Mouse (Mus musculus): Measurements from ENCODE around the gene Utp6.

The Utp6 gene

DNA sequence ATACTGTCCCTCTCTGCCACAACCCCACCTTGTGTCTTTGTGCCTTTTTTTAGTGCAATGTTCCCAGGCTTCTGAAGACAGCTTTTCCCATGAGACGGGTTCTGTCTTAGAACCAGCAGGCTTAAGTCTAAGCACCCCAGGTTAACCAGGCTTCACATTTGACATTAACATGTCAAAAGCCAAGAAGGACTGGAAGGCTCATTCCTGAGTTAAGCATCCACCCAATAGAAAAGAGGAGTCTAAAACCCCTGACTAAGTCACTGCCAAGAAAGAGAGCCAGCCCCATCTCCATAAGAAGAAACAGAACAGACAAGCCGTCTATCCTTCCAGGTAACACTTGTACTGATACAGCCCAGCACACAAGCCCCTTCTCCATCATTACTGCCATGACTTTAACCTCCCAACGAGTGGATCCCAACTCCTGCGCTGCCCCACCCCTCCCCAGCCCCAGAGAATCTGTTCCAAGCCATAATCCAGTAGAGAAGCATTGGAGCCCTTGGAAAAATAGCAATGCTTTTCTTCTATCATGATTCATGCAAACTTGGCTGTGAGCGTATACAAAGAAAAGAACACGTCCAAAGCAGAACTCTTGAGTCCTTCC is 59.2 kb downstream of the Utp6 start:
- no peak overlapping the region for H3K4me3 ChIP-seq (replicated peaks; ENCODE audit: low read length)
- no peaks in the 10 kb centered on the region for H3K9me3 ChIP-seq (ENCODE audit: low read length)
- TF ChIP-seq POU5F1 (IDR thresholded peaks at IDR 0.05; ENCODE audit: borderline replicate concordance, low read length), result no peak
- no peak for TF ChIP-seq NANOG (IDR thresholded peaks at IDR 0.05; ENCODE audit: borderline replicate concordance, low read length)
- TF ChIP-seq CTCF (conservative IDR thresholded peaks at IDR 0.05; ENCODE audit: low read length), result no peak
- peaks cover 12% of the 10 kb centered on the region for H3K4me1 ChIP-seq (replicated peaks; ENCODE audit: low read depth, low read length)
- H3K27me3 ChIP-seq (ENCODE audit: insufficient read depth, low read length), result no peaks in the 10 kb centered on the region
- no peaks in the 10 kb centered on the region for H3K36me3 ChIP-seq (ENCODE audit: insufficient read depth, low read length)

DNA sequence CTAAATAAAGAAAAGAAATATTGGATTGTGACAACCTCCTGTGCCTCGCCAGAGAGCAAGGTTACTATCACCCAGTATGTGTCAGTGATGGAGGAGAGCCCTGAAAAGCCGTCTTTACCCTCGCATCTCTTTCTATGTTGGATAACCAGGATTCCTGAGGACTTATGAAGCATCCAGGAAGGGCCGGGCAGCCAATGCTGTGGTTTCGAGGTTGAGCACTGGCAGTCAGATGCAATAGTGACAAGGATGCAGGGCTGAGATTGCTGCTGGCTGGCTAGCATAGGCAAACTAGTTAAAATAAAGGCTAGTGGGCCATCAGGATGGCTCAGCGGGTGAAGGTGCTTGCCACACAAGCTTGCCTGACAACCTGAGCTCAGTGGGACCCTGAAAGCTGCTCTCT is 61.0 kb downstream of the Utp6 start:
- Histone ChIP-seq H3K27me3 (ENCODE audit: insufficient read depth, low read length) (no peaks in the 10 kb centered on the region), H3K4me1 (replicated peaks; ENCODE audit: low read depth, low read length) (peaks cover 12% of the 10 kb centered on the region), H3K36me3 (ENCODE audit: insufficient read depth, low read length) (no peaks in the 10 kb centered on the region), H3K4me3 (replicated peaks; ENCODE audit: low read length) (no peak overlapping the region), H3K9me3 (ENCODE audit: low read length) (no peaks in the 10 kb centered on the region)
- TF ChIP-seq NANOG (IDR thresholded peaks at IDR 0.05; ENCODE audit: borderline replicate concordance, low read length) (no peak), POU5F1 (IDR thresholded peaks at IDR 0.05; ENCODE audit: borderline replicate concordance, low read length) (no peak), CTCF (conservative IDR thresholded peaks at IDR 0.05; ENCODE audit: low read length) (no peak)

DNA sequence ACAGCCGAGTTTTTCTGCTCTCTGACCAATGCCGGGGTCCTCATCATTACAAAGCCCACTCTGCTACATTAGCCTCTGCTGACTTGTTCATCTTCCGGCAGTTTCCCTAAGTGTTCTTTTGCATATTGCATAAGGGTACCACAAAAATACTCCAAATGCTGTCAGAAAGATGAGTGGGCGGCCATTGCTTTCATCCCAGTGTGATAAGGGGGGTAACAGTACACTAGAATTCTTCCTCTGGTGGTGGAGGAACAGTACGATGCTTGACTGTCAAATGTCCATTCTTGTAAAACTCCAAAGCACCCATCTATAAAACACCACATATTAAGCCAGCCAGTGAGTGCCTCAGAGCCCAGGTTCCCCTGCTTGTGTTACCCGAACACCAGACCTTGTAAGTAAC is 69.9 kb downstream of the Utp6 start:
- Histone ChIP-seq H3K9me3 (ENCODE audit: low read length) (no peaks in the 10 kb centered on the region), H3K27me3 (ENCODE audit: insufficient read depth, low read length) (no peaks in the 10 kb centered on the region), H3K4me3 (replicated peaks; ENCODE audit: low read length) (no peak overlapping the region), H3K36me3 (ENCODE audit: insufficient read depth, low read length) (no peaks in the 10 kb centered on the region), H3K4me1 (replicated peaks; ENCODE audit: low read depth, low read length) (no peaks in the 10 kb centered on the region)
- no peak for TF ChIP-seq CTCF (conservative IDR thresholded peaks at IDR 0.05; ENCODE audit: low read length)
- no peak for TF ChIP-seq POU5F1 (IDR thresholded peaks at IDR 0.05; ENCODE audit: borderline replicate concordance, low read length)
- no peak for TF ChIP-seq NANOG (IDR thresholded peaks at IDR 0.05; ENCODE audit: borderline replicate concordance, low read length)

DNA sequence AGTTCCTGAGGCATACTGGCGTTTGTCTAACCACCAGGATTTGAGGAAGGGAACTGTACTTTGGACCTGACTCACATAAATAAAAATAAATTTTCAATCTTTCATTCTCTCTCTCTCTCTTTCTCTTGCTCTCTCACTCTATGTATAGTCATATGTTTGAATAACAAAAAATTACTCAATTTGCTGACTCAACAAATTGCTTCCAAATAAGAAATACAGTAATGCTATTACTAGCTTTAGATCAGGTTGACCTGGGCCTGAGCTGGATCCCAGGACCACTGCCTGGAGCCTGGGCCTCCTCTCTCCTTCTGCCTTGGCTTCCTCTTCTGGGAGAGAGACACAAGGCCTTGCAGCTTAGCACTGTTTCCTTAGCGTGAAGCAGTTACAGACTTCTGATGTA is 71.4 kb downstream of the Utp6 start:
- no peaks in the 10 kb centered on the region for H3K36me3 ChIP-seq (ENCODE audit: insufficient read depth, low read length)
- TF ChIP-seq NANOG (IDR thresholded peaks at IDR 0.05; ENCODE audit: borderline replicate concordance, low read length), result no peak
- no peak for TF ChIP-seq CTCF (conservative IDR thresholded peaks at IDR 0.05; ENCODE audit: low read length)
- TF ChIP-seq POU5F1 (IDR thresholded peaks at IDR 0.05; ENCODE audit: borderline replicate concordance, low read length), result no peak
- no peaks in the 10 kb centered on the region for H3K4me1 ChIP-seq (replicated peaks; ENCODE audit: low read depth, low read length)
- H3K4me3 ChIP-seq (replicated peaks; ENCODE audit: low read length), result no peak overlapping the region
- no peaks in the 10 kb centered on the region for H3K9me3 ChIP-seq (ENCODE audit: low read length)
- H3K27me3 ChIP-seq (ENCODE audit: insufficient read depth, low read length), result no peaks in the 10 kb centered on the region

DNA sequence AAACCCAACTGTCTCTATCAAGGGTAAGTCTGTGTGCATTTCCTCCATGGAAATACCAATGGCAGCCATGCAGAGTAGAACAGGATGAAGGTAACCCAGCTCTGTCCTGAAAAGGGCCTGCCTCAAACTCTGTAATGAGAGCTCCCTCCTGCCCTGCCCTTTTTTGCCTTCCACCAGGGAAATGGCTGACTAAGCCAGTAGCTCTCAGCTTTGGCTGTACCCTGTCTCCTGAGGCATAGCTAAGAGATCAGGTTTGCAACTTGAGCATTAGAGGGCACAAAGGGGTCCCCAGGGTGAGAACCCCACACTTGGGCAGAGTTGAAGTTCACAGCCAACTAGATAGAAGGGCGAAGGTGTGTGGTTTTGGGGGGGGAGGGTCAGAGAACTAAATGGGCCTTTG is 75.2 kb downstream of the Utp6 start:
- H3K4me3 ChIP-seq (replicated peaks; ENCODE audit: low read length), result no peak overlapping the region
- H3K36me3 ChIP-seq (ENCODE audit: insufficient read depth, low read length), result no peaks in the 10 kb centered on the region
- no peaks in the 10 kb centered on the region for H3K9me3 ChIP-seq (ENCODE audit: low read length)
- no peak for TF ChIP-seq NANOG (IDR thresholded peaks at IDR 0.05; ENCODE audit: borderline replicate concordance, low read length)
- TF ChIP-seq CTCF (conservative IDR thresholded peaks at IDR 0.05; ENCODE audit: low read length), result no peak
- no peak for TF ChIP-seq POU5F1 (IDR thresholded peaks at IDR 0.05; ENCODE audit: borderline replicate concordance, low read length)
- no peaks in the 10 kb centered on the region for H3K4me1 ChIP-seq (replicated peaks; ENCODE audit: low read depth, low read length)
- H3K27me3 ChIP-seq (ENCODE audit: insufficient read depth, low read length), result no peaks in the 10 kb centered on the region

DNA sequence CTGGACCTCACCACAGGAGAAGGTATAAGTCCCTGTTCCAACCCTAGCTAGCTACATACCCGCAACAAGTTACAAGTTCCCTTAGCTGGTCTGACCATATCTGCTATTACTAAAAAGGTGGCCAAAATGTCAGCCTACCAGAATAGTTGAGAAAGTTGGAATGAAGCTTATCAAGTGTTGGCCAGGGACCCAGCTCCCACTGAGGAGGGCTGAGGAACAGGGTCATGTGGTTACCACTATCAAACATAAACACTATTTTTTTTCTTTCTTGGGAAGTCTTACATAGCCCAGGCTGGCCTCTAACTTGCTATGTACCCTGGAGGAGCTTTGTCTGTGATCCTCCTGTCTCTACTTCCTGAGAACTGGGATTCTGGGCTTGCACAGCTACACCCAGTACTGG is 75.8 kb downstream of the Utp6 start:
- Histone ChIP-seq H3K4me3 (replicated peaks; ENCODE audit: low read length) (no peak overlapping the region), H3K4me1 (replicated peaks; ENCODE audit: low read depth, low read length) (no peaks in the 10 kb centered on the region), H3K27me3 (ENCODE audit: insufficient read depth, low read length) (no peaks in the 10 kb centered on the region), H3K36me3 (ENCODE audit: insufficient read depth, low read length) (no peaks in the 10 kb centered on the region), H3K9me3 (ENCODE audit: low read length) (no peaks in the 10 kb centered on the region)
- TF ChIP-seq CTCF (conservative IDR thresholded peaks at IDR 0.05; ENCODE audit: low read length) (no peak), POU5F1 (IDR thresholded peaks at IDR 0.05; ENCODE audit: borderline replicate concordance, low read length) (no peak), NANOG (IDR thresholded peaks at IDR 0.05; ENCODE audit: borderline replicate concordance, low read length) (no peak)

DNA sequence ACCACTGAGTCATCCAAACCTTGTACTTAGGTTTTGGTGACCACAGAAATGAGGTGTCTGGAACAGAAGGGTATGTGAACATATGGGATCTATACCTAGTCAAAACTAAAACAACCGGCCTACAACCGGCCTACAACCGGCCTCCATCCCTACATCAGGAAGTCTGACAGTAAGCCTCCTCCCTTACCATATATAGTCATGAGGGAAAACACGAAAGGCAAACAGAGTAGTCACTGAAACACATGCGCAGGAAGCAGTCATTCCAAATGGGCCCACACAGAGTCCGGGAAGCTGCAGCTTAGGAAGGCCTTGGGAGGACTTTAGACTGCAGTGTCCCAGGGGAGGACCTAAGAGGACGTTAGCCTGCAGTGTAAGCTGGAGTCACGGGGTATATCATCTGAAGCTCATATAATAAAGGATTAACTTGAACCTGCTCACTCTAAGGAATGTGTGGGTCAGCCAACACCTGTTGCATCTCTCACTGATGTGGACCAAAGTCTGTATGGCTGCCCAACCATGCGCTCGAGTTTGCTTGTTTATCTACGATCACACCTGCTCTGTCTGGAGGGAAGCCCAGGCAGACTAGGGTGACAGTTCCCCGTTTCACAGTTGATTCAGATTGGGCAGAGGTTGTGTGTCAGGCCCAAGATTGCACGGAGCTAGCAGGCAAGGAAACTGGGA is 76.3 kb downstream of the Utp6 start:
- Histone ChIP-seq H3K4me3 (replicated peaks; ENCODE audit: low read length) (no peak overlapping the region), H3K4me1 (replicated peaks; ENCODE audit: low read depth, low read length) (no peaks in the 10 kb centered on the region), H3K9me3 (ENCODE audit: low read length) (no peaks in the 10 kb centered on the region), H3K27me3 (ENCODE audit: insufficient read depth, low read length) (no peaks in the 10 kb centered on the region), H3K36me3 (ENCODE audit: insufficient read depth, low read length) (no peaks in the 10 kb centered on the region)
- TF ChIP-seq CTCF (conservative IDR thresholded peaks at IDR 0.05; ENCODE audit: low read length) (no peak), NANOG (IDR thresholded peaks at IDR 0.05; ENCODE audit: borderline replicate concordance, low read length) (no peak), POU5F1 (IDR thresholded peaks at IDR 0.05; ENCODE audit: borderline replicate concordance, low read length) (no peak)

DNA sequence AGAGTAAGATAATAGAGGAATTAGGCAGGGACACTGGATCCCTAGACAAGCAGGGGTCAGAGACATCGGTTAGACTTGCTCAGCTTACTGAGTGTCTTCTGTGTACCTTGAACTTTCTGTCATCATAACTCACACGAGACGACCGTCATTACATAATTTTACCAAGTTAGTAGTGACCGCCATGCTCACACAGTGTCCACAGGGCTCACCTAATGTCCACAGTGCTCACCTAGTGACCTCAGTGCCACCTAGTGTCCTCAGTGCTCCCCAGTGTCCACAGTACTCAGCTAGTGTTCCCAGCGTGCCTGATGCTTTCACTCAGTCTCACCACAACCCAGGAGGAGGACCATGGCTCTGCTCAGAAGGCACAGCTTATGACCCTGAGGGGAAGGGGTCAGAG is 77.4 kb downstream of the Utp6 start:
- no peak for TF ChIP-seq NANOG (IDR thresholded peaks at IDR 0.05; ENCODE audit: borderline replicate concordance, low read length)
- TF ChIP-seq POU5F1 (IDR thresholded peaks at IDR 0.05; ENCODE audit: borderline replicate concordance, low read length), result no peak
- TF ChIP-seq CTCF (conservative IDR thresholded peaks at IDR 0.05; ENCODE audit: low read length), result no peak

More for the DNA sequence above, 77.4 kb downstream of the Utp6 start:
- no peaks in the 10 kb centered on the region for H3K27me3 ChIP-seq (ENCODE audit: insufficient read depth, low read length)
- no peaks in the 10 kb centered on the region for H3K4me1 ChIP-seq (replicated peaks; ENCODE audit: low read depth, low read length)
- no peak overlapping the region for H3K4me3 ChIP-seq (replicated peaks; ENCODE audit: low read length)
- H3K9me3 ChIP-seq (ENCODE audit: low read length), result no peaks in the 10 kb centered on the region
- H3K36me3 ChIP-seq (ENCODE audit: insufficient read depth, low read length), result no peaks in the 10 kb centered on the region

Data from E14TG2a.4 (cell line).